Mouse (Mus musculus) C2C12 (cell line): ENCODE results near the gene Pagr1b.

Experiments used
- CEBPB ChIP-seq: IDR thresholded peaks from one replicate; pipeline ENCODE4 v1.6.1; 2011; ENCODE audit warnings: low read depth, mild to moderate bottlenecking, control low read depth, moderate library complexity
- CTCF ChIP-seq: IDR thresholded peaks from one replicate; pipeline ENCODE4 v1.5.1; 2011; ENCODE audit not compliant: control insufficient read depth, insufficient read depth, insufficient read length
- FOSL1 ChIP-seq: IDR thresholded peaks from one replicate; pipeline ENCODE4 v1.8.0; 2011; ENCODE audit warnings: mild to moderate bottlenecking, low read length; ENCODE audit not compliant: poor library complexity, insufficient read depth, severe bottlenecking
- MAX ChIP-seq: IDR thresholded peaks from one replicate; pipeline ENCODE4 v1.6.1; 2011; ENCODE audit warnings: mild to moderate bottlenecking, control low read depth
- MYOD1 ChIP-seq: IDR thresholded peaks from one replicate; pipeline ENCODE4 v1.6.1; 2011; ENCODE audit warnings: low read depth; ENCODE audit not compliant: control insufficient read depth, insufficient read length
- MYOG ChIP-seq: IDR thresholded peaks from one replicate; pipeline ENCODE4 v1.6.1; 2011; ENCODE audit not compliant: control insufficient read depth, insufficient read length; ENCODE audit errors: extremely low read depth
- USF1 ChIP-seq: IDR thresholded peaks from one replicate; pipeline ENCODE4 v1.6.1; 2011; ENCODE audit warnings: low read depth, mild to moderate bottlenecking, control low read depth, moderate library complexity

DNA sequence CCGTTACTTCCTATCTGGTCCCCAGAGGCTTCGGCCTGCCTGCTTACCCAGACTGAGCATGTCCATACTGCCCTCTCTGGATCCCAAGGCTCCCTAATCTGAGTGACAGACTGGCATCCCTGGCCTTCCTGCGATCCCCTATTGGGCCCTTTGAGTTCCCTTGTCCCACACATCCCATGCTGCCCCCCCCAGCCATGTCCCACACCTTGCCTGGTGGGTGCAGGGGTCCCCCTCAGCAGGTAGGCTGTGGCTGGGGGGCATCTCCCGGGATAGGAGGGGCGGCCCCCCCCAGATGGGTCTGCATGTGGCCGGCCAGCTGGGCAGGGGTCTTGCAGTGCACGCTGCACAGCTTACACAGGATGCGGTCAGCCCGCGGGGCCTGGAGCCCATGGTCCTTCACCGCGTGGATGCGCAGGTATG lies 7.0 kb upstream of the Pagr1b start:
- TF ChIP-seq CTCF (no peak), MAX (no peak), MYOD1 (no peak), MYOG (no peak), USF1 (no peak), CEBPB (no peak), FOSL1 (no peak)
